Mouse (Mus musculus) liver, embryonic 14.5 days (tissue): Measurements from ENCODE around the gene Dicer1.
A peak's percentile ranks its signal among the peaks of the same experiment; 100 is the strongest.

Experiments
- CTCF ChIP-seq: IDR thresholded peaks from 2 replicates; pipeline ENCODE4 v1.5.1; 2016; ENCODE audit warnings: antibody characterized with exemption, low read depth, control low read depth
- EP300 ChIP-seq: IDR thresholded peaks from 2 replicates; pipeline ENCODE4 v1.6.1; 2016; ENCODE audit warnings: antibody characterized with exemption, low read depth

DNA sequence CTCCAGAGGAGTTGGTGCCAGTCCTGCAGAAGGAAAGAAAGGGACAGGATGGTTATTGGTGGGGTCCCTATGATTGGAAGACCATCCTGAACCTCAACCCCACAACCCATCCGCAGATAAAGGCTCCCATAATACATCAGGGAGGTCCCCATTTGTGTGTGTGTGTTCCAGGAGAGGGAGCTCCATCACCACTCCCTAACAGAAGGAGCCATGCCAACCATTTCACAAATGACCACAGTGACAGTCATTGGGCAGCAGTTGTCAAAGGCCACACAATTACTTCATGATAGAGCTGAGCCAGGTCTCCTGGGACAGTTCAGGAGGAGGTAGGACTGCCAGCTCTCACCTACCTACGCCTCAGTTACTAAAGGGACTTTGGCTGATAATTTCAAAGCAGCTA, 20.2 kb upstream of the Dicer1 start:
- TF ChIP-seq EP300 = no peak
- TF ChIP-seq CTCF = peak; percentile 46
